Mouse (Mus musculus) monocyte, adult 5-6 weeks (primary cell): Measurements from ENCODE around the gene Mcm2. TPM values are rescaled to one million over a fixed set of nuclear protein-coding genes. Genes with fewer than 3 reads are reported as not detected.

Experiments used
- ATAC-seq: fragments of 153-309, 156-312 bp; replicated peaks from 2 replicates; pipeline ENCODE4 v1.8.0; 2017; ENCODE audit warnings: mild to moderate bottlenecking; ENCODE audit not compliant: low TSS enrichment, insufficient number of reproducible peaks, severe bottlenecking, poor library complexity, low FRiP score
- total RNA-seq: library from RNA; stranded (forward); fragments of 200-1000, 200-491, 200-594 nt; gene quantifications from 3 replicates; pipeline ENCODE4 v1.2.3, GENCODE M21; 2017

Gene Mcm2
- total RNA-seq: 10.9 to 27.9 TPM (median 20.2 TPM) in 3 replicates

DNA sequence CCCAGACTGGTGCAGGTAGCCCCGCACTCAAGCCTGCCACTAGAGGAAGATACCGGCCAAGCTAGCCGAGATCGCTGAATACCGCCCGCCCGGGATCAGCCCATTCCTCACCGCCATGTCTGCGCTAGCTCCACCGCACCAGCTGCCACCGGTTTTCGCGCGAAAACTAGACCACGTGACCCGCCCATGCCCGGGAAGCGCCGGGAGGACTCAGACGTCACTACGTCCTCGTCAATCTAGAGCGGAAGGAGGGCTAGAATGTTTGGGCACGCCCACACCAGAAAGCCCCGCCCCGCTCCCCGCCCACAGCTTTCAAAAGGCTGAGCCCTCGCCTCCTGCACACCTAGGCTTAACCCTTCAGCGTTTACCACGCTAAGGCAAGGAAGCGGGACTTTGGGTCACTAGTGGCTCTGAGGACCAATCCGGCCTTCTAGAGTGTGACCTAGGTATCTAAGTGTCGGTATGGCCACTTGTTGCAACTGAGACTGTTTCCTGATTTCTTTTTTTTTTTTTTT is at the start of gene Mcm2:
TSS of gene Mcm2 (minus strand) at position 247 of the 515 bp plus-strand sequence.
- ATAC-seq: peak; percentile 71

DNA sequence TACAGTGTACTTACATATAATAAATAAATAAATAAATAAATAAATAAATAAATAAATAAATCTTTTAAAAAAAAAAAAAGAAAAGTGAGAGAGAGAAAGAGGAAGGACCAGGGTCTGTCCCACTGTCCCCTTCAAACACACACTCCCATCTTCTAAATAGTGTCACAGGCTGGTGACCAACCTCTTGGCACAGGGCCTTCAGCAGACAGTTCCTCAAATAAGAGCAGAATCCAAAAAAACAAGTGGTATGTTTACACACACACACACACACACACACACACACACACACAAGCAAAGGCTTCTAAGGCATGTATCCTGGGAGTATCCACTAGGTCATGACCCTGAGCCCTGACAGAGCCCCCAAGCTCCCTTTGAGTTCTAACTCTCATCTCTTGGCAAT is 49.2 kb upstream of the Mcm2 start:
- no peak for ATAC-seq

DNA sequence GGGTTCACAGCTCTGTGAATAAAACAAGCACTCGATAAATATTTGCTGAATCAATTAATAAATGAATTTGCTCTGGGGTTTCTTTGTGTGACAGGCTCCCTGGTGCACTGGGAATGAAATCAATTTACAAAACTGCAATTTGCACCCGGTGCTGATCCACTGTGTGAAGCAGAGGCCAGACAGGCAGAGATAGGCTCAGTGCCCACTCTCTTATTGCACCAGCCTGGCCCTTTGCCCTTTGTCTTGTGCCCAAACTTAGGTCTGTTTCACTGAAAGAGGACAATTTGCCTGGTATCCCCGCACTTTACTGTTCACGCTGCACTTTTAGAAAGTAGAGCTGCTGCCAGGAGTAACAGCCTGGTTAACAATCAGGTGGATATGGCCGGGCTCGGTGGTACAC is 47.9 kb upstream of the Mcm2 start:
- no peak for ATAC-seq

DNA sequence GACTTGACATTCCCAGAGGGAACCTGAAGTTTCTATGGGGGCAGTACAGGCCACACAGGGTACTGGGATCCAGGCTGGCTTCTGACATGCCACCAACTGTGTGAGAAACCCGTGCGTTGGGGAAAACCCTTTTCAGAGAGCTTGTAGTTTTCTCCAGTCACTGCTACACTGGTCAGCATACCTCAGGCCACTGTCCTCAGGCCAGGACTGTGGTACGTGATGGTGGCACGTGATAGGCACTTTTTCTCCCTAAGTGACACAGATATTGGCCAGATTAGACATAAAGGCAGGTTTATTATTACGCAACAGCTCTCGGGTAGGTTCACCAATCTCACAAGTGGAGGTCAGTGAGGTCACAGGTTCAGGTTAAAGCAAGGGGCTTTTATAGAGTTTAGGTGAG is 45.1 kb upstream of the Mcm2 start:
- no peak for ATAC-seq

DNA sequence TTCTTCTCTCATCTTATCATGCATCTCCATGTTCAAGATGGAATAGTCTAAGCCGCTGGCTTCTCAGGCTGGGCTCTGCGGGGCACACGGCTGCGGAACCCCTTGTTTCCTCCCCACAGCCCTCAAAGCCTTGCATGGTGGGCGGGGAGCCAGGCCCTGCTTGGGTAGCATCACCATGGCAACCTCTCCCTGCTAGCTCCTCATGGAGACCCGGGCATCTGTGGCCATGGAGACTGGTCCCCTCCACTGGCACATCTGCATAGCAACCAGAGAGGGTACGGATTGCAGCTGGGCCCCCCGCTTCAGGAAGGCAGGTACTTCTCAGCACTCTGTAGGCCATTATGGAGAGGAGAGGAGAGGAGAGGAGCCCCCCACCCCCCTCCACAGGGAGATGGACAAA is 44.0 kb upstream of the Mcm2 start:
- no peak for ATAC-seq

DNA sequence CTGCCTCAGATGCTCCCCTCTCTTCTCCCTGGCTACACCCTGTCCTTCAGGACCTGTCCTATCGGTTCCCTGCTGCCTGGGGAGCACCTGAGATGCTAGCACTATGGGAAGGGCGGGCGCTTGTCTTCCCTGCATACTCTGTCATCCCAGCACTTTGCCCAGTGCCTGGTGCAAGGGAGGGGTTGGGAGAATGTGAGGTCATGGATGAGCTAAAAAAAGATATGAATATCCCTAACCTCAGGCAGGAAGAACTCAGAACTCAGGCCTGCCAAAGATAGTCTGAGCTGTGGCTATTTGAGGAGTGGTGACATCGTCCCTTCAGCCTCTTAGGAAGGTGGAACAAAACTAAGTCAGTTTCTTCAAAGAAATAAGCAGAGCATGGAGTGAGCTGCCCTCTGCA is 43.0 kb upstream of the Mcm2 start:
- no peak for ATAC-seq

DNA sequence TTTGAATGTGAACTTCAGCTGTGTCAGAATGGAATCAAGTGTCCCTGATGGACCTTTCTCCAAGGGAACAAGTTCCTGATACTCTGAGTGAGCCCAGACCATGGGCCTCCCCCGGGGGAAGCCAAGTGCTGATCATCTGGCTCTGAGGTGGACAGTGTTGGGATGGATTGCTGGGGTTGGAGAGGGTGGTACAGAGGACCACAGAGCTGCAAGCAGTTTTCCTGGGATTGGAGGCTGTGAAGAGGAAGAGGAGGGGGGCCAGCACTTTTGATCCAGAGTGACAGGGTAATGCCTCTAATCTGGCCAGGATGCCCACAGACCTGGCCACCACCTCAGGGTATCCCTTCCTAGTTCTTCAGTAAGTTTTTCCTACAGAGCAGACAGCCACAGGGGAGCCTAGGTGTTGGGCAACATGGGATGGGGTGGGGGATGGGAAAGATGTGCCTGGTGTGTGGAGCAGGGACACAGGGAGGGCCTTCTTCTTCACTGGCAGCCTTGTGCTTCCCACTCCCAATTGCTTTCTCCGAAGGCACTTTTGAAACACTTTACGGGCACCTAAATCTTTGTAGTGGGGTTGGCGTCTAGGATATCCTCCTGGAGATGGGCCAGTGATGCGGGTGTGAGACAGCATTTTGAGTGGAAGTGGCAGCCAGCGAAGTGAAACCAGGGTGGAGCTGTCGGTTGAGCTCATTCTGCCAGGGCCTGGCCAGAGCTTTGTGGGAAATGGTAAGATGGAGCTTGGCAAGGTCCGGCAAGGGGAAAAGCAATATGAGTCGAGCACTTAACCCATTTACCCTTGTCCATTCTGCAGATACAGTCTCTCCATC is 41.7 kb upstream of the Mcm2 start:
- no peak for ATAC-seq

DNA sequence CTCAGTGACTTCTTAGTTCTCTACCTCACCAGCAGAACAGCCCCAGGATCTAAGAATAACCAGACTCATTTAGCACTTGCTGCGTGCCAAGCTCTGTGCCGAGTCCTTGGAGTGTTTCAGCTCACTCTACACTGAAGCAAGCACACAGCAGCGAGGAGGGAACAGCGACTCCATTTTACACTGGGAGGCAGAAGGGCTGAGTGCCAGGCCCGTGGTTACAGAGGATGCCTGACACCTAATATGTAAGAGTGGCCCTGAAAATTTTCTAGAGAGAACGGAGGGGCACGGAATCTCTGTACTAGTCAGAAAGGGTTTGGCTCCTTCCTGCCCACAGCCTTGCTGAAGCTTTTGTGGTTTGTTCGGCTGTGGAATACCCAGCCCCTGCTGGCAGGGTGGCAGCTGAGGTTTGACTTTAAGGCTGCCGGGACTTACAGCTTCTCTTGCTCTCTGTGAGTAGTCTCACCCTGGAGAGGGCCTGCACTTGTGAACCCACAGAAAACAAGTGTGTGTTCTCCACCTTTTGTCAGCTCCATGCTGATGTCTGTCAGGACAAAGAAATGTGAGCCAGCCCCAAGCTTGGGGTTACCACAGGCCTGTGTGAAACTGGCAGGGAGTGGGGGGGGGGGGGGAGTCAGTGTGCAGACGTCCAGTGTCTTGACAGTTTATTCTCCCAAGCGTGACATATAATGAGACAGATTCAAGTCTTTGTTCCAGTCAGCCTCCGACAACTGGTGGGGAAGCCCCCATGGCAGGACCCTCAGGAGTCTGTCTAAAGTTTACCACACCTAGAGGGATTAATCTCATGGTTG is 40.9 kb upstream of the Mcm2 start:
- ATAC-seq: no peak

DNA sequence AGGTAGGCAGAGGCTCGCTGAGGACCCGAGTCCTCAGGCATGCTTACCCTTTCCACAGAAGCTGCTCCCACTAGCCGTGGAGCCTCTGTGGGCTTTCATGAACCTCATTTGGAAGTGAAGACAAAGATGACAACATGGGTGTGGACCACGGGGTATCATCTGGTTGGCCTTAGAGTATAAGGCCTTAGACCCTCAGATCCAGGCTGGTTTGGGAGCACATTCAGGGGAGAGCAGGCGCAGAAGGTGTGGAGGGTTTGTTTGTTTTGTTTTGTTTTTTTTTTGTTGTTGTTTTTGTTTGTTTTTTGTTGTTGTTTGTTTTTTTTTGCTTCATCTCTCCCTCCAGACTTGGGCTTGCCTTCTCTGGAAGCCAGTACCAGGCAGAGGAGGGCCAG is 40.1 kb upstream of the Mcm2 start:
- ATAC-seq: no peak

DNA sequence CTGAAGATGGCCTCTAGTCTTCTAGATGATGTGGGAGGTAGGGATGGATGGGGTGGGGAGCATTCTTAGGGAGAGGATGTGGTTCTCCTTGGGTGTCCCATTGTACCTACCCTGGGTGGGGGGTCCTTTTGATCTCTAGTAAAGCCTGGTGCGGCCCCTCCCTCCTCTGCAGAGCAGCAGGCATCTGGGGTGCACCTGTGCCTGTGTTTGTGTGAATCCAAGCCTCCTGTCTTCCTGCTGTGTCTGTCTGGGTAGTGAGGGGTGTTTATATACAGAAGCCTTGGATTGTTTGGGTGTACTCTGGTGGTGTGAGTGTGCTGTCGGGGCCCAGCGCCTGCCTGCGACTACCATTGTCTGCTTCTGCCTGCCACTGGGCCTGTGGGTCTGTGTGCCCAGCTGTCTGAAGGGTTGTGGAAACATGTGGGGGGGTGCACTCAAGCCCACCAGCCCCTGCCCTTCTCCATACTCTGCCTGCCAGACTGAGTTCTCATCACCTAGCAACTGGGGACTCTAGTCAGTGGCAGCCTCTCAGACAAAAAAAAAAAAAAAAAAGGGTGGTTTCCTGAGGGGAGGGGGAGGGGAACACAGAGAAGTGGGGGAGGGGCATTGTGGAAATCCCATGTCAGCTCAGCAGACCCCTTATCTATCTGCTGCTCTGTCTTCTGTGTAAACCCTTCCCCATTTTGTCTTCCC is 39.5 kb upstream of the Mcm2 start:
- no peak for ATAC-seq

DNA sequence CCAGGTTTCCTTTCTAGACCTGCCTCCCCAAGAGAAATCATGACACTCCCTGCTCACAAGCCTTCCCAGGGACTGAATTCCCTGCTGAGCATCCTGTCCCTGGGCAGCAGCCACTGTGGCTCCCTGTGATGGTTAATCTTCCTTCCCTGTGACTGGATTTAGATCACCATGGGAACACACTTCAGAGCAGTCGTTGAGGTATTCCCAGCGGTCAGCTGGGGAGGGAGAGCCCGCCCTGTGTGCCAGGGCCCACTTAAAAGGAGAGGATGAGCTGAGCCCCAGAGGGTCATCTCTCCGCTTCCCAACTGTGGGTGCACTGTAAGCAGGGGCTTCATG is 38.6 kb upstream of the Mcm2 start:
- ATAC-seq: no peak

DNA sequence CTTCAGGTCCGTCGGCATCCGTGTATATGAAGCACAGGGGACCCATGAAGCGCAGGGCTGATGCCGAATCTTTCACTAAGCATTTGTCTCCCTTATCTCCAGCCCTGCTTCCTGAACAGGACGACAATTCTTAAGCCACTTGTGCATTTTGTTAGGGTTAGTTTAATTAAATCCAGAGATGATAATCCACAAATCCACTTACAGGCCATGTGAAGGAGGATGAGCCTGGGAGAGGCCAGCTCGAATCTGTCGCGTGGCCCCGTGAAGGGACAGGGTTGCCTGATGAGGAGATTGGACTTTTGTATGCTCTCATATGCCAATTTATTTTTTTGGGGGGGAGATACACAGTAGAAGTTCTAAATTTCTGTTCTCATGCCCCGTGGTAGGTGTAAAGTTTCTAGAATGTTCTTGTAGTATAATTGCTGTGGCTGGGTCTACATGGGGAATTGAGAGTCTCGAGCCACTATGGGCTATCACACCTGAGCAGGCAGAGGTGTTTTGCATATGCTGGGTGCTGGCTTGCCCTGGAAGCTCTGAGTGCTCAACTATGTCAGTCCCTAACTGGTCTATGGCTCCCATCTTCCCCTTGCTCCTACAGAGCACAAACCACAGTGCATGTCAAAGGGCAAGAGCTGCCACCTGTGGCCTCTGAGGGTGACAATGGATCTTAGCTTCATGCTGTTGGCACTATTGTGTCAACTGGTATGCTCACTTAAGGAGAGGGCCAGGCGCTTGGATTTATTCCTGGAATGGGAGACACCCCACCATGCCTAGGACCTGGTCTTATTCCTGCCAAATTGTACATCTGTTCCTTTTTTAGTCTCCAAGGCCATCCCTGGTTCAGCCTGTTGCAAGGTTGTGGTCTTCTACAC is 38.0 kb upstream of the Mcm2 start:
- no peak for ATAC-seq

DNA sequence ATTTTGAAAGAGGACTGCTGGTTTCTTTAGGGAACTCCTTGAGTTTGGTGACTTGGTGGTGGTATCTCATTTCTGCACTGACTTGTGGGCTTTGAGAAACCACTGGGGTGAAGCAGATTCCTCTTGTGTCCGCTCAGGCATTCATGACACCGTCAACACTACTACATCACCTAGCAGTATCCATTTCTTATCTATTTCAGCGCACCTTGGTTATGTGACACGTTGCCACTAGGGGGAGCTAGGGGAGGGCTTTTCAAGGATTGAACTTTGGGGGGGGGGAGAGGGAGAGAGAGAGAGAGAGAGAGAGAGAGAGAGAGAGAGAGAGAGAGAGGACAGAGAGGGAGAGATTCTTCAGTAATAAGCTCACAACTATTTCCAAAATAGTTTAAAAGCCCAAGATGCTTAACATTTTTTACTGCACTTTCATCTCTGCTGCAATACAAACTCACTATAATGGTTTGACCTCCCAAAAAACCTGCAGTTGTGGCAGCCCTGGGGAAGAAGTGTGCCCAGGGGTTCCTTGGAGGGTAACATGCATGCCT is 37.2 kb upstream of the Mcm2 start:
- ATAC-seq: no peak

DNA sequence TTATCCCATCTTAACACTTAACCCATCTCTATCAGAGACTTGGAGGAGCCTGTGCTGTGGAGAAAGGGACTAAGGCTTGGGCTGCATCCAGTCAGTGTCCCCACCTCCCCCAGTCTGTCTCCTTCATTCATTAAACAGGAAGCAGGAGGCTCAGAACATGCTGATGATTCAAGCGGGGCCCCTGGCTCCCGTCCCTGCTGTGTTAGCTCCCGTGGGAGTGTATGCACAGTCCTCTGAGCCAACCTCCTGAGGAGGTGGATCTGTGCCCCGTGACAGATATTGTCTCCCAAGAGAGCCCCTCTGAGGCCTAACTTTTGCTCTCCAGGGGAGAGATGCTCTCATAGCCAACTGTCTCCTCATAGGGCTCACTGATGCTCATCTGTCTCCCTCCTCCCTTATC is 36.2 kb upstream of the Mcm2 start:
- no peak for ATAC-seq

DNA sequence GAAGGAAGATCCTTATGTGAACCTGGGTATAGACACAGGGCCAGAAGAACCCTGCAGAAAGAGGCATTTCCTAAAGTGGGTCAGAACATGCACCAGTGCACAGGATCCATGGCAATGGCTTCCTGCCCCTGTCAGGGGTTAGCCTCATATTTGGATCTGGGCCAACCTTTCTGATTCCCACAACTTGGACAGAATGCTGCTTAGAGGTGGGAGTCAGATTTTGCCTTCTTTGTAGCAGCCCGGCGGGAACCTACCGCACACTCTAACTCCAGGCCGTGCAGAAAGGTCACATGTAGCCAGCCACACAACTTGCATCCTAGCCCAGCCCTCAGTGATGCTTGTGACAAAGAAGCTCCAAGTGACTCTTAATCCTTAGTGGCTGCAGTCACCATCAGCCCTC is 35.6 kb upstream of the Mcm2 start:
- ATAC-seq: no peak

DNA sequence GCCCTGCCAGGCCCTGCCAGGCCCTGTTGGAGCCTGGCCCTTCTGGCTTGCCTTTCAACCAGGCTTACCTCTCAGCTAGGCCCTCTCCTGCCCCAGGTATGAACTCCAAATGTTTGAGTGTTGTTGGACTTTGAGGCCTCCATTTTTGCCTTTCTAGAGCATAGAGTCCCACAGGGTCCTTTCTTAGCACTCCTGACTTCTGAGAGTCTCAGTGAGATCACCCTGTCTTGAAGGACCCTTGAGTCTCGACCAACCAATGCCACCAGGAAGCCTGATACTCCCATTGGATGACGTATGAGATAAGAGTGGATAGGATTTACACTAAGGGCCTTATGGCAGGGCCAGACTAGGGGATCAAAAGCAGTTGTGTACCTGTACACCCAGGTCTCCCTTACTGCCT is 32.9 kb upstream of the Mcm2 start:
- no peak for ATAC-seq

DNA sequence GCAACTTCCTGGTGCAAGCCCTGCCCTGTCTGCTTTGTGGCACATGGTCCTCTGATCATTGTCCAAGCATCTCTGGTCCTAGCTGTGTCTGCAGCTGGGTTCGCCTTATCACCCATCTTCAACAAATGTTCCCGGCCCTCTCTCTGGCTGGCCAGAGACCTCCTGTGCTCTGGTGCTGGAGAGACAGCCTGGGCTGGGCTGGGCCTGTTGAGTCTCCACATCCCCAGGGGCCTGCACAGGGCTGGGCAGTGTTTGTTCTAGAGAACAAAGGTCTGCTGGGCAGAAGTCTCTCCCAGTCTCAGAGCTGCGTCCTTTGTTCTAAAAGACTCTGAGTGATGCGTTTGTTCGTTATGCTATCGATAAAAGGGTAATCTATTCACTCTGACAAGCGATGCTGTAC is 31.5 kb upstream of the Mcm2 start:
- ATAC-seq: no peak

DNA sequence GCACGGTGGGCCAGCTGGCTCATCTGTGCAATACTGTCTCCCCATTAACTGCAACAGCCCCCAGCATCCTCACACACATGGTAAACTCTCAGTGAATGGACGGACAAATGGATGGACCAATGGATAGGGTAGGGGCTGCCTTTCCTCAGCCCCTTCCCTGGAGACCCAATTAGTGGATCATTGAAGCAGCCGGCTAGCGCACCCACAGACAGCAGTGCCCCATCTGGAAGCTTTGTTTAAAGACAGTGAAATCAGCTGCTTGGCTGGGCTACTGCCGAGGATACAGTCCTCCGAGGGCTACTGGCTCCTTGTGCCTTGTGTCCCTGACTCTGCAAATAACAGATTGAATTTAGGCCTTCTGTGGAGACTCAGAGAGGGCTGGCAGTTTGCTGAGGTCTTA is 30.9 kb upstream of the Mcm2 start:
- ATAC-seq: no peak
